In genomic region chr13:46663461-46663964, GRCm38 (mm10) we compare ENCODE assay signal across 9 mouse cellular contexts. TPM values are rescaled to one million over a fixed set of nuclear protein-coding genes. Genes with fewer than 3 reads are reported as not detected.
DNase-seq lines count a peak whose midpoint lies in the region; ATAC-seq and TF ChIP-seq lines count a peak whose summit lies in the region.
"Had no signal": no experiment of that assay in that cellular context is flagged by ENCODE, and none has a peak within 500 bp of the region (broad histone marks: within the 10 kb centered on the region; RNA-seq: fewer than 3 reads in every experiment).

No protein-coding gene starts in this region.

- H3K27ac ChIP-seq in heart, postnatal 0 days (ENCODE audit: low read depth), result no peak overlapping the region
- no peak overlapping the region for H3K27ac ChIP-seq in neural tube, embryonic 15.5 days (replicated peaks)
- H3K27ac ChIP-seq: embryonic facial prominence, embryonic 12.5 days had no signal

- H3K9me3 ChIP-seq in heart, postnatal 0 days (replicated peaks; ENCODE audit: control insufficient read depth, low read length), result no peaks in the 10 kb centered on the region
- no peaks in the 10 kb centered on the region for H3K9me3 ChIP-seq in neural tube, embryonic 15.5 days (replicated peaks)
- H3K9me3 ChIP-seq: embryonic facial prominence, embryonic 12.5 days had no signal

- peak; percentile 68 for TF ChIP-seq CTCF in heart, postnatal 0 days (IDR thresholded peaks at IDR 0.05; ENCODE audit: low read depth)

- H3K4me3 ChIP-seq in heart, postnatal 0 days (ENCODE audit: low read depth, low read length), result no peak overlapping the region
- H3K4me3 ChIP-seq in neural tube, embryonic 15.5 days (replicated peaks), result no peak overlapping the region
- H3K4me3 ChIP-seq: embryonic facial prominence, embryonic 12.5 days had no signal

- peak; percentile 78 for DNase-seq in heart, postnatal 0 days (ENCODE audit: low spot score)
- DNase-seq in heart, adult 8-10 months (ENCODE audit: low spot score), result no peak
- peak; percentile 54 for DNase-seq in right cerebral cortex, adult 18-20 months
- no peak for DNase-seq in right cerebral cortex, postnatal 36 days (ENCODE audit: low spot score in 2 of 2)
- peak; percentile 69 for DNase-seq in ZHBTc4 (ENCODE audit: low read depth, low spot score)
- DNase-seq in lung, postnatal 36 days, result peak; percentile 47
- no peak for DNase-seq in right cerebral cortex, postnatal 14 days

- H3K4me1 ChIP-seq in heart, postnatal 0 days (ENCODE audit: control insufficient read depth, insufficient read depth), result peaks cover 7% of the 10 kb centered on the region; the same call in 1 of the 2 replicates
- H3K4me1 ChIP-seq in neural tube, embryonic 15.5 days, result peaks cover under 1% of the 10 kb centered on the region; the same call in 1 of the 2 replicates

- 37% methylated on average over 4 of the region's 4 CpGs for WGBS in heart, postnatal 0 days
- WGBS in neural tube, embryonic 15.5 days, result 35% methylated on average over 4 of the region's 4 CpGs

- no peaks in the 10 kb centered on the region for H3K36me3 ChIP-seq in heart, postnatal 0 days (replicated peaks; ENCODE audit: control insufficient read depth, insufficient read depth, low read length)
- no peaks in the 10 kb centered on the region for H3K36me3 ChIP-seq in neural tube, embryonic 15.5 days
- H3K36me3 ChIP-seq: embryonic facial prominence, embryonic 12.5 days had no signal

- no peak; the same call in 1 of the 2 replicates for ATAC-seq in heart, postnatal 0 days (ENCODE audit: insufficient read depth, low read depth)
- ATAC-seq in neural tube, embryonic 15.5 days (ENCODE audit: low FRiP score), result no peak

- TF ChIP-seq EP300 in heart, postnatal 0 days (IDR thresholded peaks at IDR 0.05; ENCODE audit: low read depth), result no peak

- no peak overlapping the region for H3K4me2 ChIP-seq in heart, postnatal 0 days (ENCODE audit: low read depth, low read length)
- no peak overlapping the region for H3K4me2 ChIP-seq in neural tube, embryonic 15.5 days
- H3K4me2 ChIP-seq: embryonic facial prominence, embryonic 12.5 days had no signal

- H3K9ac ChIP-seq in heart, postnatal 0 days (replicated peaks; ENCODE audit: low read depth, low read length), result no peak overlapping the region
- no peak overlapping the region for H3K9ac ChIP-seq in neural tube, embryonic 15.5 days (replicated peaks)
- H3K9ac ChIP-seq: embryonic facial prominence, embryonic 12.5 days had no signal

- H3K27me3 ChIP-seq in heart, postnatal 0 days (ENCODE audit: control insufficient read depth, insufficient read depth, low read length), result no peaks in the 10 kb centered on the region
- peaks cover 6% of the 10 kb centered on the region; the same call in 1 of the 2 replicates for H3K27me3 ChIP-seq in neural tube, embryonic 15.5 days (replicated peaks)
- H3K27me3 ChIP-seq: embryonic facial prominence, embryonic 12.5 days had no signal

RNA-seq across cellular contexts. Expression of gene Fam8a1, which starts 5.8 kb away (rescaled TPM):
- total RNA-seq in heart, postnatal 0 days (2014; rRNA removed; ENCODE audit: low replicate concordance), result 15.5 and 24.9 TPM in 2 replicates
- 8.0 and 8.5 TPM in 2 replicates for polyA plus RNA-seq in heart, postnatal 0 days (2015; fragmentation: Nextera tagmentation; extraction: Ambion mirVana)
- 10 to 100 TPM; 29.3 to 37.5 (median 33.3) TPM for total RNA-seq in heart, adult 8-10 months (2022)
- polyA plus RNA-seq in neural tube, embryonic 15.5 days (2015; fragmentation: Nextera tagmentation; extraction: Ambion mirVana), result 12.9 and 14.8 TPM in 2 replicates

Comparison
In these comparisons a context has a peak if more than half of its experiments do, and no peak if none do; other contexts are left out.
1. DNase-seq: peak in heart, postnatal 0 days (single experiment), right cerebral cortex, adult 18-20 months (single experiment), ZHBTc4 (single experiment) and lung, postnatal 36 days (single experiment); none in heart, adult 8-10 months (single experiment), right cerebral cortex, postnatal 36 days (0 of 2) and right cerebral cortex, postnatal 14 days (single experiment).